ENCODE assay signal across 15 mouse cellular contexts in genomic region chr16:21209290-21209689, GRCm38 (mm10). TPM values are rescaled to one million over a fixed set of nuclear protein-coding genes. Genes with fewer than 3 reads are reported as not detected.
DNase-seq lines count a peak whose midpoint lies in the region; ATAC-seq and TF ChIP-seq lines count a peak whose summit lies in the region.
"Had no signal": no experiment of that assay in that cellular context is flagged by ENCODE, and none has a peak within 500 bp of the region (broad histone marks: within the 10 kb centered on the region; RNA-seq: fewer than 3 reads in every experiment).

No protein-coding gene starts in this region.

- peak; percentile 27 for DNase-seq in CH12.LX (ENCODE audit: extremely low read depth)
- DNase-seq in R1 (ENCODE audit: low read depth, low spot score), result peak; percentile 88
- DNase-seq in frontal cortex, postnatal 36 days (ENCODE audit: low spot score in 2 of 2), result no peak
- DNase-seq in testis, postnatal 14 days (ENCODE audit: low spot score), result no peak
- DNase-seq in urinary bladder, postnatal 25 days (ENCODE audit: low spot score), result no peak
- DNase-seq: cerebellum, adult 9-10 months; heart, adult 2 months had no signal

- H3K27ac ChIP-seq in hindbrain, embryonic 12.5 days, result peak overlapping the region; percentile 92
- H3K27ac ChIP-seq in hindbrain, embryonic 16.5 days (ENCODE audit: low read depth, low read length), result no peak overlapping the region
- no peak overlapping the region for H3K27ac ChIP-seq in CH12.LX (ENCODE audit: insufficient read depth, low read depth)
- peak overlapping the region; percentile 99 for H3K27ac ChIP-seq in limb, embryonic 13.5 days
- H3K27ac ChIP-seq: heart, adult 2 months had no signal

- peaks cover 4% of the 10 kb centered on the region; the same call in 1 of the 2 replicates for H3K36me3 ChIP-seq in hindbrain, embryonic 12.5 days
- H3K36me3 ChIP-seq in hindbrain, embryonic 16.5 days (ENCODE audit: control insufficient read depth, insufficient read depth, low read length), result peaks cover under 1% of the 10 kb centered on the region; the same call in 1 of the 2 replicates
- H3K36me3 ChIP-seq in CH12.LX (replicated peaks in 1 of 2; ENCODE audit: control insufficient read depth in 1 of 2, insufficient read depth in 1 of 2, low read length in 1 of 2), result no peaks in the 10 kb centered on the region
- peaks cover 23% of the 10 kb centered on the region for H3K36me3 ChIP-seq in limb, embryonic 13.5 days

- H3K79me2 ChIP-seq in CH12.LX (replicated peaks; ENCODE audit: control insufficient read depth, extremely low read depth, insufficient read depth, poor library complexity, severe bottlenecking), result no peaks in the 10 kb centered on the region

- no peak overlapping the region for H3K4me3 ChIP-seq in hindbrain, embryonic 12.5 days
- H3K4me3 ChIP-seq in hindbrain, embryonic 16.5 days (ENCODE audit: low read length), result no peak overlapping the region
- H3K4me3 ChIP-seq in CH12.LX (replicated peaks in 1 of 3; ENCODE audit: low read depth in 2 of 3, low read length in 2 of 3, poor library complexity in 1 of 3), result no peak overlapping the region
- H3K4me3 ChIP-seq in limb, embryonic 13.5 days, result peak overlapping the region; percentile 44
- H3K4me3 ChIP-seq: heart, adult 2 months had no signal

- ATAC-seq in hindbrain, embryonic 12.5 days (ENCODE audit: low FRiP score), result no peak
- no peak for ATAC-seq in hindbrain, embryonic 16.5 days
- no peak for ATAC-seq in limb, embryonic 13.5 days (ENCODE audit: low FRiP score, low read depth)
- ATAC-seq: inflammation-experienced regulatory T-cells, adult 6 months; midbrain, embryonic 13.5 days had no signal

- dilution Hi-C loops in CH12.LX (cut with MboI; ENCODE audit: extremely low pct_ligation_motif_present, extremely low pct_unique_long_range_greater_than_20kb, low sequenced_read_pairs), result no loop called here

- TF ChIP-seq RAD21 in CH12.LX (IDR thresholded peaks at IDR 0.05; ENCODE audit: low read depth, low read length), result no peak

- no peak overlapping the region for H3K9ac ChIP-seq in hindbrain, embryonic 12.5 days
- no peak overlapping the region for H3K9ac ChIP-seq in hindbrain, embryonic 16.5 days (ENCODE audit: low read depth, low read length)
- no peak overlapping the region for H3K9ac ChIP-seq in CH12.LX (ENCODE audit: insufficient read depth, low read depth)
- peak overlapping the region; percentile 100; the same call in 1 of the 2 replicates for H3K9ac ChIP-seq in limb, embryonic 13.5 days

- 87% methylated on average over 3 of the region's 3 CpGs for WGBS in hindbrain, embryonic 12.5 days
- WGBS in hindbrain, embryonic 16.5 days, result 100% methylated on average over 3 of the region's 3 CpGs
- WGBS in limb, embryonic 13.5 days, result 82% methylated on average over 3 of the region's 3 CpGs

- TF ChIP-seq POLR2A in CH12.LX (IDR thresholded peaks at IDR 0.05; ENCODE audit: low read depth, low read length), result no peak

- peaks cover 66% of the 10 kb centered on the region for H3K4me1 ChIP-seq in hindbrain, embryonic 12.5 days
- H3K4me1 ChIP-seq in hindbrain, embryonic 16.5 days (ENCODE audit: control insufficient read depth, insufficient read depth, low read depth, low read length), result peaks cover 34% of the 10 kb centered on the region
- H3K4me1 ChIP-seq in CH12.LX (ENCODE audit: control insufficient read depth in 1 of 2, insufficient read depth in 2 of 2), result peaks cover 0 to 11% of the 10 kb centered on the region in 2 experiments; a peak in 3 of 4 replicates
- H3K4me1 ChIP-seq in limb, embryonic 13.5 days, result peaks cover 71% of the 10 kb centered on the region

- TF ChIP-seq CTCF in CH12.LX (conservative IDR thresholded peaks at IDR 0.05 in 1 of 2, IDR thresholded peaks at IDR 0.05 in 1 of 2; ENCODE audit: low read depth in 2 of 2, low read length in 2 of 2), result no peak

- in situ Hi-C loops in CH12.LX (cut with MboI; ENCODE audit: low pct_ligation_motif_present, low pct_unique_long_range_greater_than_20kb, low sequenced_read_pairs), result no loop called here

- H3K9me3 ChIP-seq in hindbrain, embryonic 12.5 days (replicated peaks), result no peaks in the 10 kb centered on the region
- no peaks in the 10 kb centered on the region for H3K9me3 ChIP-seq in hindbrain, embryonic 16.5 days (ENCODE audit: control insufficient read depth, low read length)
- H3K9me3 ChIP-seq in CH12.LX (replicated peaks; ENCODE audit: low read length), result peaks cover 6% of the 10 kb centered on the region
- no peaks in the 10 kb centered on the region for H3K9me3 ChIP-seq in limb, embryonic 13.5 days
- H3K9me3 ChIP-seq: midbrain, embryonic 13.5 days had no signal

- H3K27me3 ChIP-seq in hindbrain, embryonic 12.5 days, result no peaks in the 10 kb centered on the region
- H3K27me3 ChIP-seq in hindbrain, embryonic 16.5 days (replicated peaks; ENCODE audit: control insufficient read depth, insufficient read depth, low read length), result no peaks in the 10 kb centered on the region
- H3K27me3 ChIP-seq in CH12.LX (replicated peaks), result no peaks in the 10 kb centered on the region
- no peaks in the 10 kb centered on the region for H3K27me3 ChIP-seq in limb, embryonic 13.5 days
- H3K27me3 ChIP-seq: midbrain, embryonic 13.5 days had no signal

- H3K4me2 ChIP-seq in hindbrain, embryonic 12.5 days (replicated peaks), result no peak overlapping the region; the same call in 1 of the 2 replicates
- no peak overlapping the region for H3K4me2 ChIP-seq in hindbrain, embryonic 16.5 days (ENCODE audit: low read length)
- no peak overlapping the region for H3K4me2 ChIP-seq in CH12.LX (ENCODE audit: insufficient read depth, low read depth, poor library complexity, severe bottlenecking)
- H3K4me2 ChIP-seq in limb, embryonic 13.5 days (replicated peaks), result peak overlapping the region; percentile 94

- no peak for TF ChIP-seq EP300 in CH12.LX (IDR thresholded peaks at IDR 0.05; ENCODE audit: low read length)

TF ChIP-seq in CH12.LX, 34 proteins besides CTCF, POLR2A, EP300 and RAD21:
- TF ChIP-seq E2F4 (IDR thresholded peaks at IDR 0.05; ENCODE audit: insufficient replicate concordance, low read depth, low read length), result no peak
- no peak for TF ChIP-seq CHD2 (IDR thresholded peaks at IDR 0.05; ENCODE audit: low read length)
- no peak for TF ChIP-seq ZMIZ1 (IDR thresholded peaks at IDR 0.05; ENCODE audit: low read depth, low read length)
- no peak for TF ChIP-seq PAX5 (IDR thresholded peaks at IDR 0.05; ENCODE audit: low read length)
- no peak for TF ChIP-seq JUND (conservative IDR thresholded peaks at IDR 0.05; ENCODE audit: low read depth, low read length)
- no peak for TF ChIP-seq MYC (IDR thresholded peaks at IDR 0.05; ENCODE audit: low read depth, low read length)
- no peak for TF ChIP-seq MAZ (IDR thresholded peaks at IDR 0.05; ENCODE audit: low read depth, low read length)

RNA-seq across cellular contexts. Expression of gene Ephb3, which starts 4.7 kb away (rescaled TPM):
- polyA plus RNA-seq in hindbrain, embryonic 12.5 days (2016; fragmentation: Nextera tagmentation; extraction: Ambion mirVana), result 29.1 and 30.2 TPM in 2 replicates
- polyA plus RNA-seq in hindbrain, embryonic 16.5 days (2015; fragmentation: Nextera tagmentation; extraction: Ambion mirVana), result 10.6 and 12.1 TPM in 2 replicates
- total RNA-seq in CH12.LX (2012; rRNA removed), result not detected in 2 replicates
- not detected in 2 replicates for total RNA-seq in CH12.LX (2014; rRNA removed)
- not detected in 2 replicates for polyA plus RNA-seq in CH12.LX (2012; ENCODE audit: insufficient read length, low read depth)
- polyA plus RNA-seq in limb, embryonic 13.5 days (2015; fragmentation: Nextera tagmentation; extraction: Ambion mirVana), result 47.9 and 48.7 TPM in 2 replicates
- polyA plus RNA-seq: inflammation-experienced regulatory T-cells, adult 6 months had no signal

RNA-seq across cellular contexts. Expression of gene Teddm3, which starts 55.5 kb away (rescaled TPM):
- not detected in 2 replicates for polyA plus RNA-seq in hindbrain, embryonic 12.5 days (2016; fragmentation: Nextera tagmentation; extraction: Ambion mirVana)
- 0.21 and 0.50 TPM in 2 replicates for polyA plus RNA-seq in hindbrain, embryonic 16.5 days (2015; fragmentation: Nextera tagmentation; extraction: Ambion mirVana)
- total RNA-seq in CH12.LX (2012; rRNA removed), result not detected in 2 replicates
- total RNA-seq in CH12.LX (2014; rRNA removed), result not detected in 2 replicates
- not detected in 2 replicates for polyA plus RNA-seq in CH12.LX (2012; ENCODE audit: insufficient read length, low read depth)
- polyA plus RNA-seq in limb, embryonic 13.5 days (2015; fragmentation: Nextera tagmentation; extraction: Ambion mirVana), result not detected in 2 replicates
- total RNA-seq: heart, adult 2 months; neutrophil, adult 5-6 weeks had no signal
- polyA plus RNA-seq: heart, adult 2 months; liver, embryonic 16.5 days; midbrain, embryonic 13.5 days; urinary bladder, adult 2 months had no signal

Comparison
In these comparisons a context has a peak if more than half of its experiments do, and no peak if none do; other contexts are left out.
1. H3K27ac ChIP-seq: peak in hindbrain, embryonic 12.5 days (single experiment) and limb, embryonic 13.5 days (single experiment); none in hindbrain, embryonic 16.5 days (single experiment) and CH12.LX (single experiment).
2. DNase-seq: peak in CH12.LX (single experiment) and R1 (single experiment); none in frontal cortex, postnatal 36 days (0 of 2), testis, postnatal 14 days (single experiment) and urinary bladder, postnatal 25 days (single experiment).
3. RNA of gene Ephb3, which starts 4.7 kb away (polyA plus RNA-seq): 47.9 to 48.7 TPM in limb, embryonic 13.5 days, 29.1 to 30.2 TPM in hindbrain, embryonic 12.5 days and 10.6 to 12.1 TPM in hindbrain, embryonic 16.5 days; not detected in CH12.LX; every median in the first group is over 10 times any median in the second.